Mouse (Mus musculus): Measurements from ENCODE around the gene Cela2a. TPM values are rescaled to one million over a fixed set of nuclear protein-coding genes. Genes with fewer than 3 reads are reported as not detected.

The Cela2a gene
- total RNA-seq, 2 experiments from 2014 or later = not detected

DNA sequence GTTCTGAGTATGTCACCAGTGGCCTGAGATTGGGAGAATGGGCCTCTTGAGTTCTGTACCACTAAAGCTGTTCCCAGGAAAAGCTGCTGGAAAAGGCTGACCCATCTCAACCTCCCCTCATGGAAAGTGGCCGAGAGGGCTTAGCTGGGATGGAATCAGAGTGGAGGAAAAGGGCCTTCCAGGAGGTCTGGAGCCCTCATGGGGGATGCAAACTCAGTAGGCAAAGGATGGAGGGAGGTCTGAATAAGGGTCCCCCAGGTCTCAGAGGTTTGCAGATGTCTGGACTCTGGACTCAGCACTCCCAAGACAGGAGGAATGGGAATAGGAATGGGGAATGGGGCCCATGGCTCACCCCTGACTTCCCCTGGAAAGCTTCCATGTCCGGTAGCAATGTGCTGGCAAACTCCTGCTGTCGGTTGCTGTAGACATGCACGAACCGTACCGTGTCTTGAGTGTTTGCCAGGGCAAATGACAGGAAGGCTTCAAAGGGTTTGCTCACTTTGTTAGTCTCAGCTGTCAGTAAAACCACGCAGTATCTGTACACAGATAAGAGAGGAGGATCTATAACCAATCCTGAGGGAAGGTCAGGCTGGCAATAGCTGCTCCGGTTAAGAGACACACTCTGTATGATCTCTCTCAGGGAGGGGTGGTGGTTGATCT is 56.3 kb downstream of the Cela2a start:
- peak in 1 of 2 experiments; percentile 51 for DNase-seq (ENCODE audit: low spot score in 2 of 2)

DNA sequence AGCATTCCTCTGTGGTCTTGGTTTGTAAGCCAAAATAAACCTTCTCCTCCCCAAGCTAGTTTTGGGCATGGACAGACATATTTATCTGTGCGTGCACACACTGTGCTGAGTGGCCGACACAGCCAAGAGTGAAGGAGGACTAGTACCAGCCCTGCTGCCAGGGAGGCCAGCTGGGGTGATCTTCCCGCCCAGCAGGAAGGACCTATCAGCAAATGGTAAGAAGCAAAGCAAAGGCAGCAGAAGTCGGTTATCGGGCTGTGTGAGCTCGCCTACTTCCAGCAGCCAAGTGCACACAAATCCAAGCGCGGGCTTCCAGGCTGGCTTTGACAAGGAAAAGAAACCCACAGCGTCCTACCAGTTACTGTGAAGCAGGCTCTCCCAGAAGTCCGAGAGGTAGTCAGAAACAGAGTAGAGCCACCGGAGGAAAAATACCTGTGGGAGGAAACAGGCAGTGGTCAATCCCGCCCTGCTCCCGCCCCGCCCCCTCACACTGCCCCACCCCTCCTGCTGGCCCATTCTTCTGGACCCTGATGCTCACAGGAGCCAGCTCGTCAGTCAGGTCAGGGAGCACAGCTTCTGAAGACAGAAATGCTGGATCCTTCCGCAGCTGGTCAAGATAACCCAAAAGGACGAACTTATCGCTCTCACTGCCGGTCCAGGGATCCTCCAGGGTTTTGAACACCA is 58.5 kb downstream of the Cela2a start:
- peak in 1 of 2 experiments; percentile 65 for DNase-seq (ENCODE audit: low spot score in 2 of 2)

DNA sequence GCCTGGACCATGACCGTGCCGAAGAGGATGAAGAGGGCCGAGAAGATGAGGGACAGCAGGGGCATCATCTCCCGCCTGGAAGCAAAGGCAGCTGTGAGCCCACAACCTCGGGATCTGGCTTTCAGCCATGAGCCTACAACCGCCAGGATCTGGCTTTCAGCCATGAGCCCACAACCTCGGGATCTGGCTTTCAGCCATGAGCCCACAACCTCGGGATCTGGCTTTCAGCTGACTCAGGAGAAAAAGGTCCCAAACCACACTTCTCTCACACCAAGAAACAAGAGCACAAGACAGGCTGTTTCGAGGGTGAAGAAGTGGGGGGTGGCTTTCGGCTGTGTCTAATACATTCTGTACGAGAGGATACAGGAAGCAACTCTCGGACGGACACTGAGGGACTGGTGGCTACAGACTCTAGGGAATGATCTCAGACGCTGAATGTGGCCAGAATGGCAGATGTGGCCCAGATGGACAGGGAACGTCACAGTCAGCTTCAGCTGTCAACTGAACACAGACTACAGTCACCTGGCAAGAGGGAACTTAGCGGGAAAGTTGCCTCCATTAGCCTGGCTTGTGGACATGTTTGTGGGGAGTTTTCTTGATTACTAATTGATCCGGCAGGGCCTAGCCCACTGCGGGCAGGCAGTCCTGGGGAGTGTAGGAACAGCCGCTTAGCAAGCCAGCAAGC is 59.1 kb downstream of the Cela2a start:
- DNase-seq (ENCODE audit: low spot score in 2 of 2) = peak in 1 of 2 experiments; percentile 48

DNA sequence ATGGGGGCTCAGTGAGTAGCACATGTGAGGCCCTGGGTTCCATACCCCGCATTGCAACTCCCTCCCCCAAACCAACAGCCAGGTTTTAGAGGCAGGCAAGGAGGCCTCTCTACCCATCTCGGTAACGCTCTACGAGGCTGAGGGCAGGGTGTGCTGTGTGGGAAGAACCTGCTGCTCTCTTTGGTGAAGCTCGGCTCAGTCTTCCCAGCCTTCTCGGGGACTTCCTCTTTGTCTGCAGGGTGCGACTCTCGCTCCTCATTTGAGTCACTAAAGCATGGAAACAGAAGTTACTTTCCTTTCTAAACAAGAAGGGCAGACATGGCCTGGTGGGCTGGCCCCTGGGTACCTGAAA is 59.7 kb downstream of the Cela2a start:
- DNase-seq (ENCODE audit: low spot score in 2 of 2) = peak in 1 of 2 experiments; percentile 43

DNA sequence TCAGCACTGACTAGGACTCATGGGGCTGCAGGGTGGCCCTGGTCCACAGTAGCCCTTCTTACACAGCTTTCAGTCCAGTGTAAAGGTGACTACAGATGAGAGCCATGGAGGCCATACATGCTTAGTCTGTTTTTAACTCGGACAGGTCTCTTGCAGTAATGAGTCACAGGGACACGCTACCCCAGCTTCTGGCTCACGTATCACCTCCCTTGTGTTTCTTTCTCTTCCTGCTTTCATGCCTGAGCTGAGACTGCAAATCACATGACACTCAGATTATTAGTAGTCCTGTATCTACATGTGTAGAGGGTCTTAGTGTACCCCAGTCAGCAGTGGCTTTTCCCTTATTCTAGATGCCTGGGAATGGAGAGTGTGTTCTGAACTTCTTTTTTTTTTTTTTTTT is 61.0 kb downstream of the Cela2a start:
- no peak for DNase-seq (ENCODE audit: low spot score in 2 of 2)

Other genes with a start within 250 kb of the Cela2a start
- gene Fblim1, start 220.1 kb downstream of the Cela2a start, total RNA-seq (2021) = under 1 TPM; 0.61 to 0.74 TPM
- gene Tmem82, start 207.5 kb downstream of the Cela2a start, total RNA-seq (2021) = under 1 TPM; 0.32 to 0.51 TPM
- 1 to 10 TPM; 4.1 to 4.2 TPM for gene Slc25a34, start 202.3 kb downstream of the Cela2a start, total RNA-seq (2021)
- gene Plekhm2, start 161.3 kb downstream of the Cela2a start, total RNA-seq (2021) = 10 to 100 TPM; 81.2 to 81.3 TPM
- under 1 TPM in 1 of 2 experiments, not detected in 1; 0.25 TPM for gene Rsc1a1, start 140.6 kb downstream of the Cela2a start, total RNA-seq (2021)
- 10 to 100 TPM; 47.6 to 52.4 TPM for gene Ddi2, start 102.7 kb downstream of the Cela2a start, total RNA-seq (2021)
- gene Agmat, start 79.5 kb downstream of the Cela2a start, total RNA-seq (2021) = under 1 TPM in 1 of 2 experiments, not detected in 1; 0.22 TPM
- 10 to 100 TPM; 44.2 to 48.6 TPM for gene Dnajc16, start 35.2 kb downstream of the Cela2a start, total RNA-seq (2021)
- gene Casp9, start 32.5 kb downstream of the Cela2a start, total RNA-seq (2021) = 10 to 100 TPM; 25.6 to 28.8 TPM
- gene Ctrc, start 20.2 kb upstream of the Cela2a start, total RNA-seq (2021) = not detected
- 100 to 1,000 TPM; 157 to 184 TPM for gene Efhd2, start 48.8 kb upstream of the Cela2a start, total RNA-seq (2021)
- gene Fhad1, start 188.9 kb upstream of the Cela2a start, total RNA-seq (2021) = 10 to 100 TPM; 12.8 to 13.1 TPM

Data from layer of hippocampus, adult 18-20 months (tissue).